Mouse (Mus musculus) hindbrain, postnatal 0 days (tissue): ENCODE measurements around the gene Spdye4b. TPM values are rescaled to one million over a fixed set of nuclear protein-coding genes. Genes with fewer than 3 reads are reported as not detected.
A peak's percentile ranks its signal among the peaks of the same experiment; 100 is the strongest.
"Not testable (repeated sequence)": the region's sequence is repeated elsewhere in the genome, so short reads cannot be mapped to it uniquely, and the experiment has no call there.

ENCODE experiments used
- ATAC-seq: fragments of 200-750 bp; cut with Nextera tagmentation; 2 replicates; pipeline ENCODE4 v1.8.0; 2017; ENCODE audit warnings: mild to moderate bottlenecking, moderate TSS enrichment, moderate library complexity
- DNase-seq: peaks from one replicate; pipeline ENCODE4 v3.0.0-alpha.2; 2015; ENCODE audit warnings: low spot score
- H3K27ac ChIP-seq: fragments of 300-500 bp; sonication (generic); 2 replicates; pipeline ENCODE4 v1.5.1; 2014; ENCODE audit warnings: mild to moderate bottlenecking
- H3K27me3 ChIP-seq: fragments of 300-500 bp; sonication (generic); 2 replicates; pipeline ENCODE4 v1.6.1; 2014; ENCODE audit warnings: low read length, mixed read lengths; ENCODE audit not compliant: insufficient read depth
- H3K36me3 ChIP-seq: fragments of 300-500 bp; sonication (generic); 2 replicates; pipeline ENCODE4 v1.6.1; 2014; ENCODE audit warnings: low read length, mixed read lengths; ENCODE audit not compliant: insufficient read depth
- H3K4me1 ChIP-seq: fragments of 300-500 bp; sonication (generic); 2 replicates; pipeline ENCODE4 v1.6.1; 2014; ENCODE audit warnings: antibody characterized with exemption, low read length, mixed read lengths; ENCODE audit not compliant: insufficient read depth
- H3K4me2 ChIP-seq: fragments of 300-500 bp; sonication (generic); 2 replicates; pipeline ENCODE4 v1.6.1; 2014; ENCODE audit warnings: low read depth, mild to moderate bottlenecking, low read length, moderate library complexity, mixed read lengths
- H3K4me3 ChIP-seq: fragments of 300-500 bp; sonication (generic); 2 replicates; pipeline ENCODE4 v1.5.1; 2014; ENCODE audit warnings: low read length
- H3K9ac ChIP-seq: fragments of 300-500 bp; sonication (generic); replicated peaks from 2 replicates; pipeline ENCODE4 v1.6.1; 2014; ENCODE audit warnings: mild to moderate bottlenecking, low read length, moderate library complexity, mixed read lengths
- H3K9me3 ChIP-seq: fragments of 300-500 bp; sonication (generic); 2 replicates; pipeline ENCODE4 v1.6.1; 2016; ENCODE audit warnings: low read length, mixed read lengths
- CTCF ChIP-seq: IDR thresholded peaks from 2 replicates; pipeline ENCODE4 v1.5.1; 2016; ENCODE audit warnings: antibody characterized with exemption, control low read depth, low read depth
- WGBS: fragments of 180-500 bp; shearing (Covaris S2); extraction: QIAGEN DNeasy Blood & Tissue Kit; methylation state at CpG from one replicate; pipeline ENCODE4 v1.1.7; 2014; 5-methylcytosine and 5-hydroxymethylcytosine counted together
- polyA plus RNA-seq: library from polyadenylated mRNA; unstranded; fragments of >200 nt; fragmentation: Nextera tagmentation; extraction: Ambion mirVana; gene quantifications from 2 replicates; pipeline ENCODE4 v1.2.1, GENCODE M21; 2015
- total RNA-seq: library from RNA; depleted of rRNA; stranded (reverse); fragments of >200 nt; gene quantifications from 2 replicates; pipeline ENCODE4 v1.2.3, GENCODE M21; 2014; rRNA removed

Spdye4b gene
- total RNA-seq (0.11 TPM in 1 of 2 replicates, not detected in the other), polyA plus RNA-seq (not detected in 2 replicates)

GRCm38 (mm10) chr5:143180255-143181076, at the start of gene Spdye4b, which contains the start of gene Rbak:
Gene Spdye4b (plus strand): TSS chr5:143181017.
Gene Rbak (minus strand): TSS chr5:143180775.
- Histone ChIP-seq H3K4me1 (no peaks in the 10 kb centered on the region; the same call in 1 of the 2 replicates), H3K9ac (peak within 1 kb of the TSS; percentile 87), H3K27me3 (no peaks in the 10 kb centered on the region), H3K36me3 (peaks cover 21% of the 10 kb centered on the region), H3K9me3 (0 out of 2 replicates have a peak, but pooled peaks cover 2% of the 10 kb centered on the region), H3K4me2 (peak within 1 kb of the TSS; percentile 91), H3K27ac (peak within 1 kb of the TSS; percentile 92), H3K4me3 (peak within 1 kb of the TSS; percentile 89)
- WGBS, result under 1% methylated on average over 58 of the region's 58 CpGs
- DNase-seq (peak; percentile 98), ATAC-seq (peak; percentile 98)
- TF ChIP-seq CTCF, result peak; percentile 15; the same call in 1 of the 2 replicates

- Histone ChIP-seq H3K9ac (no peak overlapping the region), H3K4me3 (no peak overlapping the region), H3K9me3 (no peaks in the 10 kb centered on the region), H3K4me1 (no peaks in the 10 kb centered on the region), H3K36me3 (no peaks in the 10 kb centered on the region), H3K27ac (no peak overlapping the region), H3K4me2 (no peak overlapping the region), H3K27me3 (no peaks in the 10 kb centered on the region)
- ATAC-seq (no peak), DNase-seq (no peak)
- TF ChIP-seq CTCF, result no peak
- WGBS, result 87% methylated on average over 13 of the region's 13 CpGs
These were observed 47.8 kb upstream of the Spdye4b start for GRCm38 (mm10) chr5:143132935-143133514.

- H3K4me2 ChIP-seq, H3K9me3 ChIP-seq, ATAC-seq, DNase-seq, H3K4me3 ChIP-seq, H3K9ac ChIP-seq, H3K4me1 ChIP-seq, H3K27me3 ChIP-seq, H3K27ac ChIP-seq, H3K36me3 ChIP-seq: not testable (repeated sequence)
- 68% methylated on average over 3 of the region's 6 CpGs for WGBS
These were observed 46.4 kb upstream of the Spdye4b start for GRCm38 (mm10) chr5:143134216-143135010.

DNA sequence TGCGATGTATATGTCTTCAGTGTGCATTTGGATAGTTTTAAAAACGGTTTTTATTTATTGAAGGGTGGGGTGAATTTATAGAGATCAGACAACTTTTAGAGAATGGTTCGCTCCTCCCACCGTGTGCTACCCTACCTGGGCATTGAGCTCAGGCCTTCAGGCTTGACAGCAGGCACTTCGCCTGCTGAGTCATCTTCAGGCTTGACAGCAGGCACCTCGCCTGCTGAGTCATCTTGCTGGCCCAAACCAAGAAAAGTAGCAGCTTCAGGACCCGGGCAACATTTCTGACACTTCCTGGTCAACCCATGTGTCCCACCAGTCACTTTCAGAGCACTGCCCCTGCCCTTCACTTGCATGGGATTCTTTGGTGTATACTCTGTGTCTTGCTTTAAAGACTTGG, 45.8 kb upstream of the Spdye4b start:
- H3K9ac ChIP-seq, result no peak overlapping the region
- H3K36me3 ChIP-seq, result no peaks in the 10 kb centered on the region
- H3K4me2 ChIP-seq, result no peak overlapping the region
- TF ChIP-seq CTCF, result no peak
- no peaks in the 10 kb centered on the region for H3K9me3 ChIP-seq
- no peaks in the 10 kb centered on the region for H3K27me3 ChIP-seq
- ATAC-seq (no peak), DNase-seq (no peak)
- WGBS, result 89% methylated on average over 7 of the region's 7 CpGs
- no peaks in the 10 kb centered on the region for H3K4me1 ChIP-seq
- H3K4me3 ChIP-seq, result no peak overlapping the region
- H3K27ac ChIP-seq, result no peak overlapping the region

DNA sequence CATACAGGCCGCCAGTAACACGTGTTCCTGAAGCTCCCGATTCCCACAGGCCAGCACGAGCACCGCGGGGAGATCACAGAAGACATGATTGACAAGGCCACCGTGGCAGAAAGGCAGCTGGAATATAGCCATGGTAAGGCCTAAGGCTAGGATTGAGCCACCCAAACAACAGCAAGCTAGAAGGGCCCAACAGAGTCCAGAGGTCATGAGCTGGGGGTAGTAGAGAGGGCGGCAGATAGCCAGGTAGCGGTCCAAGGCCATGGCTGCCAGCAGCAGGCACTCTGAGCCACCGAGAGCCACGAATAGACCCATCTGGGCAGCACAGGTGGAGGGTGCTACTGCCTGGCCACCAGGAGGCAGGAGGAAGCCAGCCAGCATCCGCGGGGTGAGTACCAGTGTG, 43.2 kb upstream of the Spdye4b start:
- Histone ChIP-seq H3K4me2 (no peak overlapping the region), H3K9me3 (no peaks in the 10 kb centered on the region), H3K27me3 (no peaks in the 10 kb centered on the region), H3K4me3 (no peak overlapping the region), H3K9ac (no peak overlapping the region), H3K4me1 (no peaks in the 10 kb centered on the region), H3K36me3 (no peaks in the 10 kb centered on the region), H3K27ac (no peak overlapping the region)
- 87% methylated on average over 13 of the region's 13 CpGs for WGBS
- DNase-seq (no peak), ATAC-seq (no peak)
- TF ChIP-seq CTCF, result no peak

DNA sequence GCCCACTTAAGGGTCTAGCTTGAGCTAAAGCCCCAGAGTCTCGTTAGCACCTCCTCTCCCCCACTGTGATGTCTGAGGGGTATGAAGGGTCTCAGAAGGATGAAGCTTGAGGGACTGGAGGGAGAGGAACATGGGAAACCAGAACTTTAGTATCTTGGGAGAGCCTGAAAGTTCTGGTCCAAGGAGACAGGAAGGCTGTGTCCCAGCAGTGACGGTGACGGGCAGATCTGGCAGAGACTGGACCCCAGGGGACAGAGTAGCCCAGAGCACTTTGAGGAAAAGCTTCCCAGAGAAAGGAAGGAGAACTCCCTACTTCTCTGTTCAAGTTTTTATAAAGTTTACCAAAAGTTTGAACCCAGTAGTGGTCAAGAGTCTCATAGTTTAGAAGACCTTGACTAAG, 33.3 kb upstream of the Spdye4b start, which contains the start of gene Olfr718-ps1:
Gene Olfr718-ps1, minus strand, starts transcription at position 101 of the 400 bp plus-strand sequence.
- 74% methylated on average over 3 of the region's 3 CpGs for WGBS

More for the DNA sequence above, 33.3 kb upstream of the Spdye4b start, which contains the start of gene Olfr718-ps1:
- H3K9ac ChIP-seq, result no peak within 1 kb of the TSS
- ATAC-seq (no peak), DNase-seq (no peak)
- H3K4me3 ChIP-seq, result no peak within 1 kb of the TSS
- H3K36me3 ChIP-seq, result no peaks in the 10 kb centered on the region
- H3K27ac ChIP-seq, result no peak within 1 kb of the TSS
- H3K4me2 ChIP-seq, result no peak within 1 kb of the TSS
- no peaks in the 10 kb centered on the region for H3K27me3 ChIP-seq
- H3K4me1 ChIP-seq, result no peaks in the 10 kb centered on the region
- no peaks in the 10 kb centered on the region; the same call in 1 of the 2 replicates for H3K9me3 ChIP-seq
- TF ChIP-seq CTCF, result no peak
